Mouse (Mus musculus): Measurements from ENCODE around the gene Gm27021.

Gene Gm27021

GRCm38 (mm10) chr8:120567731-120568130 lies 100.1 kb downstream of the Gm27021 start:
- no peak for DNase-seq (ENCODE audit: low read depth, low spot score)

- DNase-seq (ENCODE audit: low read depth, low spot score) = no peak
Observed at GRCm38 (mm10) chr8:120566681-120567080, 101.2 kb downstream of the Gm27021 start.

GRCm38 (mm10) chr8:120565151-120565711 lies 102.6 kb downstream of the Gm27021 start:
- DNase-seq (ENCODE audit: low read depth, low spot score) = no peak

- DNase-seq (ENCODE audit: low read depth, low spot score) = no peak
Observed at GRCm38 (mm10) chr8:120563851-120564837, 103.7 kb downstream of the Gm27021 start.

- no peak for DNase-seq (ENCODE audit: low read depth, low spot score)
Observed at GRCm38 (mm10) chr8:120563348-120563724, 104.5 kb downstream of the Gm27021 start.

- no peak for DNase-seq (ENCODE audit: low read depth, low spot score)
Observed at GRCm38 (mm10) chr8:120562680-120563347, 105.1 kb downstream of the Gm27021 start.

- DNase-seq (ENCODE audit: low read depth, low spot score) = no peak
Observed at GRCm38 (mm10) chr8:120561539-120562435, 106.1 kb downstream of the Gm27021 start.

GRCm38 (mm10) chr8:120560535-120560934 lies 107.3 kb downstream of the Gm27021 start:
- DNase-seq (ENCODE audit: low read depth, low spot score) = no peak

- no peak for DNase-seq (ENCODE audit: low read depth, low spot score)
Observed at GRCm38 (mm10) chr8:120559654-120560053, 108.2 kb downstream of the Gm27021 start.

Measured in A20 (cell line).